Mouse (Mus musculus) spleen, postnatal 4 days (tissue): ENCODE data around the gene Rhof.

Experiments used
- DNase-seq, 2 experiments: peaks; one replicate each; pipeline ENCODE4 v3.0.0; 2022; ENCODE audit warnings: low spot score in 2 of 2

Gene Rhof

DNA sequence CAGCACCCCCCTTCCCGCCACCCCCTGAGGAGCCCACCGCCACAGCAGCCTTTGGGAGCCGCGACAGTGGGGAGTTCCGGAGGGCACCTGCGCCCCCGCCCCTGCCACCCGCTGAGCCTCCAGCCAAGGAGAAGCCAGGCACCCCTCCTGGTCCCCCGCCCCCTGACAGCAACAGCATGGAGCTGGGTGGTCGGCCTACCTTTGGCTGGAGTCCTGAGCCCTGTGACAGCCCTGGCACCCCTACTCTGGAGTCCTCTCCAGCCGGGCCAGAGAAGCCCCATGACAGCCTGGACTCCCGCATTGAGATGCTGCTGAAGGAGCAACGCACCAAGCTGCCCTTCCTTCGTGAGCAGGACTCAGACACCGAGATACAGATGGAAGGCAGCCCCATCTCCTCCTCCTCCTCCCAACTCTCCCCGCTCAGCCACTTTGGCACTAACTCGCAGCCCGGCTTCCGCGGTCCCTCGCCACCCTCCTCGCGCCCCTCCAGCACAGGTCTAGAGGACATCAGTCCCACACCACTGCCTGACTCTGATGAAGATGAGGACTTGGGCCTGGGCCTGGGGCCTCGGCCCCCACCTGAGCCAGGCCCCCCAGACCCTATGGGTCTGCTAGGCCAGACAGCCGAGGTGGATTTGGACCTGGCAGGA, 15.7 kb upstream of the Rhof start:
- peak in 1 of 2 experiments; percentile 65 for DNase-seq

DNA sequence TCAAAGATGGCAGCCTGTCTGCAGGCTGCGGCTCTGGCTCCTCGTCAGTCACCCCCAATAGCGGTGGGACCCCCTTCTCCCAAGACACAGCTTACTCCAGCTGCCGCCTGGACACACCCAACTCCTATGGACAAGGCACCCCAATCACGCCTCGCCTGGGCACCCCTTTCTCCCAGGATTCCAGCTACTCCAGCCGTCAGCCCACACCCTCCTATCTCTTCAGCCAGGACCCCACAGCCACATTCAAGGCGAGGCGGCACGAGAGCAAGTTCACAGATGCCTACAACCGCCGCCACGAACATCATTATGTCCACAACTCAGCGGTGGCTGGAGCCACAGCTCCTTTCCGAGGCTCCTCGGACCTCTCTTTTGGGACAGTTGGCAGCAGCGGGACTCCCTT, 15.1 kb upstream of the Rhof start:
- peak in 1 of 2 experiments; percentile 62 for DNase-seq

DNA sequence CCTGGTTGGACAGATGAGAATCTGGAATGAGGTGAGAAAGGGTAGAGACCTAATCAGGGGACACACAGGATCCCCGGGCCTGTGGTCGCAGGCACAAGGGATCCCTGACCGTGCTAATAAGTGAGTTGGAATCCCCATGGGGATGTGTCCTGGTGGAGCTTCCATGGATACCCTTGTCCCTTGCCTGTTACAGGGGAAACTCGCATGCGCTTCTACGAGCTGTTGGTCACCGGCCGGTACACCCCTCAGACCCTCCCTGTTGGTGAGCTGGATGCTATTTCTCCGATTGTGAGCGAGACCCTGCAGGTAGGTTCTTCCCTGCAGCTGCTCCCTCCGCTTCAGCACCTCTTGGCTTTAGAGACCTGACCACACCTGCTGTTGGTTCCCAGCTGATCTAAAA, 13.9 kb upstream of the Rhof start:
- DNase-seq: no peak

DNA sequence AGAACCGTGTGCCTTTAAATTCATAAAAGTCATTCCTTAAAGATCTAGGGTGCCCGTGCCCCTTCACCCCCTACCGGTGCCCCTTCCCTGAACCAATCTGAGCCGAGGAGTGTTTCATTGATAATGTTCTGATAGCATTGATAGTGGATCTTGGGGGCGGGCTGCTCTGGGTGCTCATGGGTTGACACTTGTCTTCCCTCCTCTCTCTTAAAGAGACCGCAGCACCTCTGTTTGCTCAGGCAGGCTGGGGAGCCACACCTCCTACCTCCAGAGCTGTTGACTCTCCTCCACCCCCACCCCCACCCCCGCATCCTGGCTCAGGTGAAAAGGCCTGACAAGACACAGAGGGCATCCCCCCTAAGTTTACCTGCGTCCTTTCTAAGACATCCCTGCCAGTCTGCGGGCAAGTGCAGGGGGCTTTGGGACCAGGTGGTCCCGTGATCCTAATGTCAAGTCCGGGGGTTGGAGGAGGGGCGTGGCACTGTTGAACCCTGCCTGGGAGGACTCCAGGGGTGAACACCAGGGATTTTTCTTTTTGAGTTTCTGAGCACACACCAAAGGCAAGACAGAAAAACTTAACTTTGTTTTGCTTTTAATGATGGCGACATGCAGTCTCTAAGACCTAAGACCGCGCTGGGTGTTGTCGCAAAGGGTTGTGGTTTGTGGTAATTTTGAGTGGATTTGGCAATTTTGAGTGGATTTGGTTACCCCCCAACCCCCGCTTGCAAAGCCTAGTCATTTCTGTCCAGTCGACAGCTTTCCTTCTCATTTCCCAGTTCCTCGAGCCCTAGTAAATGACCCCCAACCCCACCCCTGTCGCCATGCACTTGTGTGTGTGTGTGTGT, 12.5 kb upstream of the Rhof start:
- DNase-seq: peak in 1 of 2 experiments; percentile 66

DNA sequence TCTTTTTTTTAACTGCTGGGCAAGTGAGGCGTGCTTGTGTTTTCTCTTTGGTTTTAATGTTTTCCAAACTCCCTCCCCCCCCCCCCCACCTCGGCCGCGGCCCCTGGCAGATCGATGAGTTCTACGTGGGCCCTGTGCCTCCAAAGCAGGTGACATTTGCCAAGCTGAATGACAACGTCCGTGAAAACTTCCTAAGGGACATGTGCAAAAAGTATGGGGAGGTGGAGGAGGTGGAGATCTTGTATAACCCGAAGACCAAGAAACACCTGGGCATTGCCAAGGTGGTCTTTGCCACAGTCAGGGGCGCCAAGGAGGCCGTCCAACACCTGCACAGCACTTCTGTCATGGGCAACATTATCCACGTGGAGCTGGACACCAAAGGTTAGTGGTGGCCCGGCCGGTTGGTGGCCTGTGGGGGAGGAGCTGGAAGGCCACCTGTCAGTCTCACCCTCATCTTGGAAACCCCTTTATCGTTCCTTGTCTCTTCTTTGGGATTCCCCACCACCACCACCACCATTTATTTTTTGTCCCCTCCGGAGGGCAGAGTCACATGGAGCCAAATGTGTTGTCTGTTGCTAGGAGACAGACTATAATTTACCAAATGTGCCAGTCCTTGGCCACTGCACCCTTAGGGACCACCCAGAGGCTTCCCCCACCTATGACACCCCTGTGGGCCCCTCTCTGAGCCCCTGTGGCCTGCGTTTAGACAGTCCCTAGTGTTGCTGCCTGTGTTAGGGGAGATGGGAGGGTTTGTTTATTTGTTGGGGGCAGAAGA, 11.7 kb upstream of the Rhof start:
- DNase-seq: no peak

DNA sequence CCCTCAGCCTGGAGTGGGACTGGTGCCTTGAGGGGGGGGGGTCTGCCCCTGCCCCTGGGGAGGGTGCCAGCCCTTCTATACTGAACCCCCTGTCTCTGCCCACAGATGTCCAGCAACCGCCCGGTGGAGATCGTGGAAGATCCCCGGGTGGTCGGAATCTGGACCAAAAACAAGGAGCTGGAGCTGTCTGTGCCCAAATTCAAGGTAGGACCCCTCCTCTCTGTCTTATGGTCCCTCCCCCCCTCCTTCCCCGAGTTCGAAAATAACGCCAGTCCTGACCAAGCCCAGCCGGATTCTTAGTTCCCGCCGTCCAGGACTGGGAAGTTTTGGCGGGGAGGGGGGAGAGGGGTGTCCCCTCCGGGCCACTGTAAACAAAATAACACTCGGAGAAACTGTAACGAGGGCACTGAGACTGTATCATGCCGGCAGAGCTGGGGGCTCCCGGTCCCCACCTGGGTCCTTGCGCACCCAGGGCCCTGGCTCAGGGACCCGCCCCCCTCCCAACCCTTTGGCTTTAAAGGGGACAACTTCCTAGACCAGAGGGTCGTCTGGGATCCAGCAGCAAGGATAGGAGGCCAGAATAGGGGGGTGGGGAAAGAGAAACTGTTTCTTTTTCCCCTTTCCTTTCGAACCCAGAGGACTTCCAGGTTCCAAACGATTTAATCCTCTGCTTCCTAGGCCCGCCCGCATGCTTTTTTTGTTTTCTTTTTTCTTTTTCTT, 10.9 kb upstream of the Rhof start:
- DNase-seq: no peak

DNA sequence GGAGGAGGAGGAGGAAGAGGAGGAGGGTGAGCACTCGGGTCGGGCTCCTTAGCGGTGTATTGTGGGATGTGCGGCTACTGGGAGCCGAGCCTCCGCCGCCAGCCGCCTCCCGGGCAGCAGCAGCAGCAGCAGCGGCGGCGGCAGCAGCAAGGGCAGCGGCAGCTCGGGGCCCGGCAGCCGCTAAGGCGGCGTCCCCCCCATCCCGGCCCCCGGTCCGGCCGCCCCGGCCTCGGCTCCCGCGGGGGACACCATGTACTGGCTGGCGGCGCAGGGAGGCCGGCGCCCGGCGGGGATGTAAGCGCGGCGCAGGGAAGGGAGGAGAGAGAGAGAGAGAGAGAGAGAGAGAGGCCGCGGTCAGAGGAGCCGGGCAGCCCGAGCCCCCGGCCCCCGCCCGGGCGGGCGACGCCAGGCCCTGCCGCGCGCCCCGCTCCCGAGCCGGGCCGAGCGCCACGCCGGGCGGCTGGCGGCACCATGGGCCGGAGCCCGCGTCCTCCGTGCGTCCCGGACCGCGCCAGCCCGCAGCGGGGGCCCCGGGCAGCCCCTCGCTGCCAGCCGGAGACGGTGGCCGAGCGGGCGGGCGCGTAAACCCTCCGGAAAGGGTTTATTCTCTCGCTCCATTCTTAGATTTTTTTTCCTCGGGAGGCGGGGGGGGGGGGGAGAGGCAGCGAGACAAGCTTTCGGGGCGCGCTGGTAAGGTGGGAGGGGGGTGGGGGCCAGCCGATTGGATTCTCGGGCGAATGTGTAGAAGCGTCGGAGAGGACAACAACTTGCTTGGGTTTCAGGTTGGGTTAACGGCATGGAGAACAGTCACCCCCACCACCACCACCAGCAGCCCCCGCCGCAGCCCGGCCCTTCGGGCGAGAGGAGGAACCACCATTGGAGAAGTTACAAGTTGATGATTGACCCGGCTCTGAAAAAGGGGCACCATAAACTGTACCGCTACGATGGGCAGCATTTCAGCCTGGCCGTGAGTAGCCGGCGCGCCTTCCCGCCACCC, 10.0 kb upstream of the Rhof start, which contains the start of gene Setd1b:
Gene Setd1b, plus strand, starts transcription at position 33 of the 997 bp plus-strand sequence.
- DNase-seq: peak; percentile 69 to 85

DNA sequence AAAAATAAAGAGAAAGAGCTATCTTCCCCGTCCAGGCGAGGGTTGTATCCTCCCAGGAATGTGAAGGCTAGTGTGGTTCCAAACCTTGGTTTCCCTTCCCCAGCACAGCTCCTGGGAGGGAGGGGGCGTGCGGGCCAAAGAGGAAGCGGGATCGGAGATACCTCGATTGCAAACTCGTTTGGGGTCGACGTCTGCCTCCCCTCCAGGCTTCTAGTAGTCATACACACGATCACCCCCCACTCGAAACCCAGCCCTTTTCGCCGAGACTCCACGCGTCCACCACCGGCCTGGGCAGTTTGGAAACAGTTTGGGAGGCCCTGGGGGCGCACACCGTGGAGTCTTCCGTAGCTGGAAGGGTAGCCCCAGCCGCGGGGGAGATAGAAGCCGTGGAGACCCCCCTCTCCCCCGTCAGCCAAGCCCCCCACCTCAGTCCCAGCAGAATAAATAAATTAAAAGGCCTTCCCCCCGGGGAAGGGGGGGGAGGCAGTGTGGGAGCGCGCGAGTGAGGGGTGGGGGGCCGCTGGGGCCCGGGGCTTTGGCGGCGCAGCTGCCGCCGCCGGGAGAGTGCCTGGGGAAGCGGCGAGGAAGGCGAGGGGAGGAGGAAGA, 9.2 kb upstream of the Rhof start:
- DNase-seq: peak in 1 of 2 experiments; percentile 83

DNA sequence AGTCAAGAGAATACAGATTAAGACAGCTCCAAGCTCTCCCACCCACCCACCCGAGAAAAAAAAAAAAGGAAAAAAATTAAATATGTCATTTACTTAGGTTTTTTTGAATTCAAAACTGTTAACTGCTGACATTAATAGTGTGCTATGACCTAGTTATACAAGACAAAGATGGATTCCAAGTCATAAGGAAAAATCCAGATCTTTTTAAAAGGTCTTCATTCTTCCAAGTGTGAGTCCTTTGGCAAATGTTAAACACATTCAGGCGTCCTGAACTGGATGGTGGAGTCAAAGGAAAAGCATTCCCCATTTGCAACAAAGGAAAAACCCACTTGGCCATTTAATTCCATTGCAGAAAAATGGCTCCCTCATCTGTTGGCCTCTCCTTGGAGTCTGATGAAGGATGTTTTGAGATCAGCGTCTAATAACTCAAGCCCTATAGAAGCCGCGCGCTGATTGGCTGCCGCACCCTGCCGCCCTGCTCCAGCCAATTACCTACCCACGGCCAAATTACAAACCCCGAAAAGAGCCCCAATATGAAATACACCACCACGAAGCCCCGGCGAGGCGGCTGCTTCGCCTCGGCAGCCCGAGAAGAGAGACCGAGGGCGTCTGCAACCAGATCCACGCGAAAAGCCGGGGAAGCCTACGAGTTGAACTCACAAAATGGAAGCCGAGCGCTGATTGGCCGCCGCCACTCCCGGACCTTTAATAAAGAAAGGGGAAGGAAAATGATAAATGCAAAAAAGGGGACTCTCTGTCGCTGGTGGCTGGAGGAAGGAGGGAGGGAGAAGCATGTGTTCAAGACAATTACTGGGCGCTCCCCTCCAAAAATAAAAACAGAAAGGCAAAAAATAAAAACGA, 8.4 kb upstream of the Rhof start:
- peak; percentile 89 to 93 for DNase-seq

DNA sequence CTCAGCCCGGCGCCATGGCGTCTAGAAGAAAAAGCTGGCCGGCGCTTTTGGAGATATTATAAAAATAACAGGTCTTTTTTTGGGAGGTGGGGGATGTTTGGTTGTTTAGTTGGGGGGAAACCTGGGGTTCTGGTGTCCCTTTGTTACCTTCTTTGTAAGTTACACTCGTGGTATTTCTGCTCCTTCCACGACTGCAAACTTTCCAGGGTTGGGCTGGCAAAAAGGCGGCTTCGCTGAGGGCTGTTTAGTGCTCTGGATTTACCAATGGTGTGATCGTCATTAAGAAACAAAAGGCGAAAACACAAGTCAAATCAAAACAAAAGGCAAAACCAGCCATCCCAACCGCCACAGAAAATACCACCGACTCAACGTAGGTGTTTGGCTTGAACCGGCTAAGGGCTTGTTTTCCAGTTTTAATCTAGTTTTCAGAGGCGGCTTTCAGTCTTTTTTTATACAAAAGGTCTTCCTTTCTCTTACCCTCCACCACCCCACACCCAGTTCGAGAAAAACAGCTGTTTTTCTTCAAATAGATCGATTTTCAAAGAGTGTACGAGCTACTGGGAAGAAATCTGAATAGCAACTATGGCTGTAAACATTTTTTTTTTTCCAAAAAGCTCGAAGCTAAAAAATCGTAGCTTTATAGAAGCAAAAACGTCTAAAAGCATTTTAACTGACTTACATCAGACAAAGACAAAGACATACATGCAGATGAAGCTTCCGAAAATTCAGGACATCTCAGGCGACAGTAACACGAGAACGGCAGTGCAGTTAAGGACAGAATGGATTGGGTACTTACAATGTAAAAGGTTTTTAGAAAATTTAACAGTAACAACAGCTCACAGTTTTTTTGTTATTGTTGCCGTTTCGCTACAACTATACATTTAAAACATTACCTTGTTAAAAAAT, 7.5 kb upstream of the Rhof start:
- no peak for DNase-seq

DNA sequence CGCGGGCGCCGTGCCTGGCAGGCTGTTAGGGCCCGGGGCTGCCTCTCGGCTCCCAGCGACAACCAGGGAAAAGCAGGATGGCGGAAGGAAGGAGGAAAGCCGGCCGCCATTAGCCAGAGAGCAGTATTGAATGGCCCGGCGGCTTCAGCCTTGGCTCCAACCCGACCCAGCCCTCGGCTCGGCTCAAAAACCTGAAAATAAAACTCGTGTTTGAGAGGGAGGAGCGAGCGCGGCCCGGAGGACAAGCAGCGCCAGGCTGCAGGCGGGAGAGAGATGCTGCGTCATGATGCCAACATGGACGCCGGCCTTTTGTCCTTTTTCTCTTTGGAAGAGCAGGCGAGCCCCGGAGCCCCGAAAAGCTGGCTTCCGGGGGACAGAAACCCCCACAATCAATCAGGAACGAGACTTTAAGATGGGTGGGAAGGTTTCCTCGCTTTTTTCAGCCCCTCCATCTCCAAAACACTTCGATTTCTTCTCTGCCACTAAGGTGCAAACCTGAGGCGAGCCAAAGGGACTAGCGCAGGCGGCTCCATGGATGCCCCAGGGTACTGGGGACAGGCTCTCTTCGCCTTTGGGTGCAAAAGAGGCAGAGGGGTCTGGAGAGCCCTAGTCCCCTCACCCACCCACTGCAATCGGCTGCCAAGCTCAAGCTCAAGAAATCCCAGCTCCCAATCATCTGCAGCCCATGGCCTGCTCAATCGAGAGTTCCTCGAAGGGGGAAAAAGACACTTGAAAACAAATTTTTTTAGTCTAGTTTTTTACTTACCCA, 6.6 kb upstream of the Rhof start:
- DNase-seq: peak; percentile 84 to 91

DNA sequence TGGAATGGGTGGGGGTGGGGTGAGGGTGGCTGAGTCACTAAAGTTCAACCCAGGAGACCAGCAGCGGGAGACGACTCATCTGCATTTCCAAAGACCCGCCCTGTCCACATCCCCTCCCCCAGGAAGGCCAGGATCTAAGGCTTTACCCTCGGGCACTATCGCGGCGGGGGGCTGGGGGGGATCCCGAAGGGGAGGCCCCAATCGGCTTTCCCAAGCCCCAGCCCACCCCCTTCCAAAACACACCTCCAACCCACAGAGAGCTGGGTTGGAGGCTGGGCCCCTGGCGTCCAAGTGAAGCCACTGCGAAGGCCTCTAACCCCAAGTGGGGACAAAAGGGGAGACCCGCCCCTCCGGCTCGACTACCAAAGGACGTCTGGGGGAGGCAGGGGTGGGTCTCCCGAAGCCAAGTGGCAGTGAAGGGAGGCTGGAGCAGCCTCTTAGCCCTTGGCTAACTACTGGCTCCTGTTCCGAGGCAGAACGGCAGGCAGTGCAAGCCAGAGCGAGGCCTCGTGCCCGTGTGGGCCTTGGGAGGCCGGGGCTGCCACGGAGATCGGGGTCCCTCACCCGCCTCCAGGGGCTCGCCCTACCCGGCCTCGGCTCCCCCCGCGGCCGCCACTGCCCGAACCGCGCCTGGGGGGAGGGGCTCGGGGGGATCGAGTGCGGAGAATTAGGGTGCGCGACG, 5.9 kb upstream of the Rhof start:
- DNase-seq: peak in 1 of 2 experiments; percentile 83

DNA sequence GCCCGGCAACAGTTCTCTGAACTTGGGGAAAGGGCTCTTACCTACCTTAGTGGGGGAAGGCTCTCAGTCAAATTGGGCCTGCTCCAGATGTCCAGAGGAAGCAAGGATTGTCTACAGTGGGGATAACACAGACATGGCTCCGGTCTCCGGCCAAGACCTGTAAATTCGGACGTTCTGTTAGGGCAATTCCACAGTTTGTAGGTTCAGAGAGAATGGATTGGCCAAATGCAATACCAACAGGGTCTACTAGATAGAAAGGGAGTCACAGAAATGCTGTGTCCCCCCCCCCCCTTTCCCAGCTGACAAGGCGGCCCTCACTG, 5.4 kb upstream of the Rhof start:
- DNase-seq: no peak

DNA sequence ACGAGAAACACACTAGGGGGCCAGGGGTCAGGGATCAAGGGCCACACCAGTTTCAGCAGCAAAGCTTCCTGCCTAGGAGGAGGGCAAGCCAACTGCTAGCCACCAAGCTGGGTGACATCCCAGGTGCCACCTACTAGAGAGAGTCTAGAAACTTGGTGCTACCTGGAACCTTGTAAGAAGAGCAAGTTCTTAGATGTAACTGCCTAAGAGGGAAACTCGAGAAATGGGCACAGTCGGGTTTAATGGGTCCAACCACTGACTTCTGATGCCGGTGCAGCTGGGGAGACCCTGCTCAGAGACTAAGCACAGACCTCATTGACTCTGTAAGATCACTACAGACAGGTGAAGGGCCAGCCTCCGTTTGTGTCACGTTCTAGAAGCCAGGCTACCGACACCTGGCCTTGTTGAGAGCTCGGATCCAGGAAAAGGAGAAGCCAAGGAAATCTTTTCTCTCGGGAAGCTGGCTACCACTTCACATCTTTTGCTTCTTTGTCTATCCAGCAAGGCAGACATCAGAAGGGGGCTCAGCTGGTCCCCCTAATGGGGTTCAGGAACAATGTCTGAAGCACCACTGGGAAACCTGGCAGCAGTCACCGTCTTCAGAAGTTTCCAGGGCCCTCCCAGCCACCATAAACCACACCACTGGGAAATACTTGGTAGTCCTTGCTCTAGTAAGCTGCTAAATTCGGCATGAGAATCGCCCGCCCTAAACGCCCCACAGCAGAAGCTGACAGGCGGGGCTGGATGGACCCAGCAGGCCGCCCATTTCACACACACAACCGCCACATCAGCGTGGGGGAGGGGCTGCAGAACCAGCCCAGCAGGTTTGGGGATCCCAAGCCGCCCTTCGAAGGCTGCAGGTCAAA, 4.8 kb upstream of the Rhof start:
- peak; percentile 80 to 88 for DNase-seq

DNA sequence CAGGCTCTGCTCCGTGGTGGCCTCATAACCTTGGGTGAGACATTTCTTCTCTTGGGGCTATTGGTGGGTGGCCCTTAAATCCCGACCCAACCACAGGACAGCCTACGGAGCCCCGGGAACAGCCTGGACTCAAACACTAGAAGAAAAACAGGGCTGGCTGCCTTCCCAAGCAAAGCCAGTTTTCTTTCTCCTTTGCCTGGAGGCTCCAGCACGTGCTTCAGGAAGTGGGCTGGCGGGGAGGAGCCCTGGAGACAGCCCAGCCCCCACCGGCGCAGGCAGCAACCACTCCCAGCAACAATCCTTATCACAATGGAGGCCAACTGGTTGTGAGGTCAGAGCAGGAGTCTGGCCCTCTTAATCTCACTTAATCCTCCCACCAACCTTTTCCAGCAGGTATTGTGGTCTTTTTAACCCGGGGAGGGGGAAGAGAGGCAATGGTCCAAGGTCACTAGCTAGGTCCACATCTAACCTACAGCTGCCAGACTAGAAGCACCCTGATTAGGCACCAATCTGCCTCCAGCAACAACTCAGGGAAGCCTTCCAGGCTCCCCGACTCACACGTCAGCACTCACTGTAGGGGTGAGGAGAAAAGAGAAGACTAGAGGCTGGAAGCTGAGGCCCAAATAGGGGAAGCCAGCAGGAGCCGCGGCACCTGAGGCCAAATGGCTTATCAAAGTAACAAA, 4.0 kb upstream of the Rhof start:
- peak; percentile 81 to 86 for DNase-seq
